Mouse (Mus musculus): ENCODE data around the gene Wfs1.

DNA sequence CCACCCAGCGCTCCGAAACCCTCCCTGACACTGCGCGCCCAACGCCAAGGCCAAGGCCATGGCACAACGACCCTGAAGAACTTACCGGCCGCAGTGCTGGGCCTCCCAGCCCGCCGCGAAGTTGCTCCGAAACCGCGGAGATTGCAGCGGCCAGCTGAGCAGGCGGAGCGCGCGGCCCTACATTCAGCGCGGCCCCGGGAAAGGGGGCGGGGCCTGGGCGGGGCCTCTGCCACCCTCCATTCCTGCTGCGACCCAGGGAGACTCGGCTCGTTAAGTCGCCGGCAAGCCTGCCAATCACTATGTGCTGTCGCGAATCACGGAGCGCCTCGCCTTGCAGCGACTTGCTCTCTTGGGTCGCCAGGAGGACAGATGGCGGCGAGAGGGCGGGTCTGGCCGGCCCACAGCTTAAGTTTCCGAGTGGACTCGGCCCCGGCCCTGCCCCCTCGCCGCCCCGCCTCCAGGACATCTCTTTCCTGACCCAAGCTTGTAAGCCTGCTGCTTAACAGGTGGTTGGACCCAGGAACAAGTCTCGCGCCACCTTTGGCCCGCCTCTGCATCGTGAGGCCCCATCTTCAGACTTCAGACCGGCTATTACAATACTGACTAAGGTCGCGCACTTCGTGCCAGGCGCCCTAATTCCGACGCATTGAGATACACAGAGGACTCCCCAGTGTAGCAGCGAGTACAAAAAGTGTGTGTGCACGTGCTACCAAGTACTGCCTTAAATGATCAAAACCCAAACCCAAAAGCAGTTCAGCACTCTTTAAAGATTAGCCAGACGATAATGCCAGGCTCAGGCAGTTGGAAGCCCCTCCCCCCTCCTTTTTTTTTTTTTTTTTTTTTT is at the start of gene Wfs1:
- no peak for TF ChIP-seq POLR2A (IDR thresholded peaks at IDR 0.05; ENCODE audit: control insufficient read depth, extremely low read depth, insufficient read depth, low read length, poor library complexity)
- TF ChIP-seq CTCF (IDR thresholded peaks at IDR 0.05; ENCODE audit: borderline replicate concordance, control insufficient read depth, extremely low read depth, insufficient read depth, low read length, poor library complexity) = peak; percentile 50; the same call in 1 of the 2 replicates
